Mouse (Mus musculus) heart, postnatal 0 days (tissue): Measurements from ENCODE around the gene Olfr474. TPM values are rescaled to one million over a fixed set of nuclear protein-coding genes. Genes with fewer than 3 reads are reported as not detected.
"Not testable (repeated sequence)": the region's sequence is repeated elsewhere in the genome, so short reads cannot be mapped to it uniquely, and the experiment has no call there.

Experiments used
- ATAC-seq: fragments of 200-750 bp; cut with Nextera tagmentation; 2 replicates; pipeline ENCODE4 v1.8.0; 2017; ENCODE audit warnings: low read depth, moderate number of reproducible peaks, moderate library complexity; ENCODE audit not compliant: insufficient read depth
- DNase-seq: peaks from one replicate; pipeline ENCODE4 v3.0.0-alpha.2; 2016; ENCODE audit warnings: low spot score
- H3K27ac ChIP-seq: fragments of 300-500 bp; sonication (generic); 2 replicates; pipeline ENCODE4 v1.5.1; 2014; ENCODE audit warnings: low read depth, mild to moderate bottlenecking
- H3K27me3 ChIP-seq: fragments of 300-500 bp; sonication (generic); 2 replicates; pipeline ENCODE4 v1.6.1; 2014; ENCODE audit warnings: low read length, mixed read lengths; ENCODE audit not compliant: control insufficient read depth, insufficient read depth
- H3K36me3 ChIP-seq: fragments of 300-500 bp; sonication (generic); replicated peaks from 2 replicates; pipeline ENCODE4 v1.6.1; 2014; ENCODE audit warnings: low read length, mixed read lengths; ENCODE audit not compliant: control insufficient read depth, insufficient read depth
- H3K4me1 ChIP-seq: fragments of 300-500 bp; sonication (generic); 2 replicates; pipeline ENCODE4 v1.6.1; 2014; ENCODE audit warnings: antibody characterized with exemption; ENCODE audit not compliant: control insufficient read depth, insufficient read depth
- H3K4me2 ChIP-seq: fragments of 300-500 bp; sonication (generic); 2 replicates; pipeline ENCODE4 v1.6.1; 2014; ENCODE audit warnings: low read depth, mild to moderate bottlenecking, low read length, moderate library complexity
- H3K4me3 ChIP-seq: fragments of 300-500 bp; sonication (generic); 2 replicates; pipeline ENCODE4 v1.5.1; 2014; ENCODE audit warnings: low read depth, low read length
- H3K9ac ChIP-seq: fragments of 300-500 bp; sonication (generic); replicated peaks from 2 replicates; pipeline ENCODE4 v1.6.1; 2014; ENCODE audit warnings: low read depth, low read length, mixed read lengths
- H3K9me3 ChIP-seq: fragments of 300-500 bp; sonication (generic); replicated peaks from 2 replicates; pipeline ENCODE4 v1.6.1; 2016; ENCODE audit warnings: low read length; ENCODE audit not compliant: control insufficient read depth
- CTCF ChIP-seq: IDR thresholded peaks from 2 replicates; pipeline ENCODE4 v1.5.1; 2016; ENCODE audit warnings: antibody characterized with exemption, control low read depth, low read depth
- EP300 ChIP-seq: IDR thresholded peaks from 2 replicates; pipeline ENCODE4 v1.6.1; 2016; ENCODE audit warnings: antibody characterized with exemption, low read depth
- WGBS: fragments of 180-500 bp; shearing (Covaris S2); extraction: QIAGEN DNeasy Blood & Tissue Kit; methylation state at CpG from one replicate; pipeline ENCODE4 v1.1.7; 2014; 5-methylcytosine and 5-hydroxymethylcytosine counted together
- polyA plus RNA-seq: library from polyadenylated mRNA; unstranded; fragments of >200 nt; fragmentation: Nextera tagmentation; extraction: Ambion mirVana; gene quantifications from 2 replicates; pipeline ENCODE4 v1.2.1, GENCODE M21; 2015
- total RNA-seq: library from RNA; depleted of rRNA; stranded (reverse); fragments of >200 nt; gene quantifications from 2 replicates; pipeline ENCODE4 v1.2.3, GENCODE M21; 2014; ENCODE audit warnings: low replicate concordance; rRNA removed

The Olfr474 gene
- total RNA-seq (not detected in 2 replicates), polyA plus RNA-seq (not detected in 2 replicates)

- 57% methylated on average over 1 of the region's 1 CpGs for WGBS
- no peak for ATAC-seq
These were observed at the start of gene Olfr474 for GRCm38 (mm10) chr7:107954343-107954742. Gene Olfr474 (plus strand): TSS chr7:107954643.

GRCm38 (mm10) chr7:107930146-107930545, 24.3 kb upstream of the Olfr474 start, which contains the start of gene Olfr473:
Gene Olfr473 (plus strand): TSS chr7:107930446.
- no peak for ATAC-seq

More at GRCm38 (mm10) chr7:107954343-107954742, at the start of gene Olfr474:
- DNase-seq: no peak
- Histone ChIP-seq H3K9me3 (no peaks in the 10 kb centered on the region), H3K4me2 (no peak within 1 kb of the TSS), H3K4me1 (no peaks in the 10 kb centered on the region), H3K27me3 (no peaks in the 10 kb centered on the region), H3K9ac (no peak within 1 kb of the TSS), H3K27ac (no peak within 1 kb of the TSS), H3K36me3 (no peaks in the 10 kb centered on the region), H3K4me3 (no peak within 1 kb of the TSS)
- no peak for TF ChIP-seq CTCF
- no peak for TF ChIP-seq EP300

GRCm38 (mm10) chr7:107952539-107952938, 1.9 kb upstream of the Olfr474 start:
- H3K36me3 ChIP-seq, ATAC-seq, H3K4me2 ChIP-seq, H3K4me1 ChIP-seq, H3K4me3 ChIP-seq, H3K27ac ChIP-seq, DNase-seq, H3K27me3 ChIP-seq, H3K9ac ChIP-seq, H3K9me3 ChIP-seq: not testable (repeated sequence)
- WGBS: 87% methylated on average over 12 of the region's 12 CpGs

More at GRCm38 (mm10) chr7:107930146-107930545, 24.3 kb upstream of the Olfr474 start, which contains the start of gene Olfr473:
- H3K27me3 ChIP-seq: no peaks in the 10 kb centered on the region
- 89% methylated on average over 1 of the region's 1 CpGs for WGBS
- no peaks in the 10 kb centered on the region for H3K4me1 ChIP-seq
- TF ChIP-seq EP300 (no peak), CTCF (no peak)
- no peak within 1 kb of the TSS for H3K27ac ChIP-seq
- no peak for DNase-seq
- no peak within 1 kb of the TSS for H3K4me2 ChIP-seq
- no peak within 1 kb of the TSS for H3K9ac ChIP-seq
- H3K4me3 ChIP-seq: no peak within 1 kb of the TSS
- H3K9me3 ChIP-seq: 0 out of 2 replicates have a peak, but pooled peaks cover 5% of the 10 kb centered on the region
- no peaks in the 10 kb centered on the region for H3K36me3 ChIP-seq

GRCm38 (mm10) chr7:107964503-107964902, 10.1 kb downstream of the Olfr474 start, which contains the start of gene Olfr476:
Gene Olfr476 (plus strand): TSS chr7:107964803.
- no peak within 1 kb of the TSS for H3K4me2 ChIP-seq
- no peak within 1 kb of the TSS for H3K9ac ChIP-seq
- H3K36me3 ChIP-seq: no peaks in the 10 kb centered on the region
- H3K9me3 ChIP-seq: no peaks in the 10 kb centered on the region
- no peak for DNase-seq
- no peak within 1 kb of the TSS for H3K27ac ChIP-seq
- no peak within 1 kb of the TSS for H3K4me3 ChIP-seq
- no peaks in the 10 kb centered on the region for H3K4me1 ChIP-seq
- TF ChIP-seq EP300: no peak
- TF ChIP-seq CTCF: no peak
- H3K27me3 ChIP-seq: no peaks in the 10 kb centered on the region
- ATAC-seq: no peak
- WGBS: 32% methylated on average over 1 of the region's 1 CpGs

GRCm38 (mm10) chr7:107986393-107986792, 31.9 kb downstream of the Olfr474 start, which contains the start of gene Olfr477:
Gene Olfr477 (plus strand): TSS chr7:107986693.
- 59% methylated on average over 2 of the region's 2 CpGs for WGBS
- H3K9me3 ChIP-seq: no peaks in the 10 kb centered on the region
- H3K27ac ChIP-seq: no peak within 1 kb of the TSS
- ATAC-seq (no peak), DNase-seq (no peak)
- no peaks in the 10 kb centered on the region for H3K36me3 ChIP-seq
- TF ChIP-seq EP300 (no peak), CTCF (no peak)
- no peaks in the 10 kb centered on the region for H3K27me3 ChIP-seq
- H3K4me1 ChIP-seq: no peaks in the 10 kb centered on the region
- H3K4me2 ChIP-seq: no peak within 1 kb of the TSS
- no peak within 1 kb of the TSS for H3K9ac ChIP-seq
- H3K4me3 ChIP-seq: no peak within 1 kb of the TSS

Other genes with a start within 250 kb of the Olfr474 start
- gene Cyb5r2, start 196.6 kb upstream of the Olfr474 start, total RNA-seq: not detected in 2 replicates
- gene Cyb5r2, start 196.6 kb upstream of the Olfr474 start, polyA plus RNA-seq: 1.0 TPM in 2 replicates
- gene Ovch2, start 153.4 kb upstream of the Olfr474 start, total RNA-seq: not detected in 2 replicates
- not detected in 2 replicates for gene Ovch2, start 153.4 kb upstream of the Olfr474 start, polyA plus RNA-seq
- not detected in 2 replicates for gene Olfr467, start 142.4 kb upstream of the Olfr474 start, total RNA-seq
- gene Olfr467, start 142.4 kb upstream of the Olfr474 start, polyA plus RNA-seq: not detected in 2 replicates
- gene Olfr469, start 129.1 kb upstream of the Olfr474 start, total RNA-seq: not detected in 2 replicates
- gene Olfr469, start 129.1 kb upstream of the Olfr474 start, polyA plus RNA-seq: not detected in 2 replicates
- gene Olfr470, start 107.2 kb upstream of the Olfr474 start, total RNA-seq: not detected in 2 replicates
- gene Olfr470, start 107.2 kb upstream of the Olfr474 start, polyA plus RNA-seq: not detected in 2 replicates
- gene Olfr472, start 56.7 kb upstream of the Olfr474 start, total RNA-seq: not detected in 2 replicates
- gene Olfr472, start 56.7 kb upstream of the Olfr474 start, polyA plus RNA-seq: not detected in 2 replicates
- gene Olfr473, start 24.2 kb upstream of the Olfr474 start, total RNA-seq: not detected in 2 replicates
- gene Olfr473, start 24.2 kb upstream of the Olfr474 start, polyA plus RNA-seq: not detected in 2 replicates
- gene Olfr476, start 10.2 kb downstream of the Olfr474 start, total RNA-seq: not detected in 2 replicates
- gene Olfr476, start 10.2 kb downstream of the Olfr474 start, polyA plus RNA-seq: not detected in 2 replicates
- gene Olfr477, start 32.0 kb downstream of the Olfr474 start, total RNA-seq: not detected in 2 replicates
- not detected in 2 replicates for gene Olfr477, start 32.0 kb downstream of the Olfr474 start, polyA plus RNA-seq
- not detected in 2 replicates for gene Olfr478, start 79.3 kb downstream of the Olfr474 start, total RNA-seq
- gene Olfr478, start 79.3 kb downstream of the Olfr474 start, polyA plus RNA-seq: not detected in 2 replicates
- not detected in 2 replicates for gene Olfr479, start 96.0 kb downstream of the Olfr474 start, total RNA-seq
- not detected in 2 replicates for gene Olfr479, start 96.0 kb downstream of the Olfr474 start, polyA plus RNA-seq
- not detected in 2 replicates for gene Olfr480, start 112.7 kb downstream of the Olfr474 start, total RNA-seq
- not detected in 2 replicates for gene Olfr480, start 112.7 kb downstream of the Olfr474 start, polyA plus RNA-seq
- gene Olfr481, start 125.2 kb downstream of the Olfr474 start, total RNA-seq: not detected in 2 replicates
- not detected in 2 replicates for gene Olfr481, start 125.2 kb downstream of the Olfr474 start, polyA plus RNA-seq
- gene Olfr482, start 142.9 kb downstream of the Olfr474 start, total RNA-seq: not detected in 2 replicates
- 0.05 TPM in 1 of 2 replicates, not detected in the other for gene Olfr482, start 142.9 kb downstream of the Olfr474 start, polyA plus RNA-seq
- not detected in 2 replicates for gene Olfr483, start 146.2 kb downstream of the Olfr474 start, total RNA-seq
- not detected in 2 replicates for gene Olfr483, start 146.2 kb downstream of the Olfr474 start, polyA plus RNA-seq
- gene Olfr484, start 172.8 kb downstream of the Olfr474 start, total RNA-seq: not detected in 2 replicates
- gene Olfr484, start 172.8 kb downstream of the Olfr474 start, polyA plus RNA-seq: not detected in 2 replicates
- not detected in 2 replicates for gene Olfr485, start 205.2 kb downstream of the Olfr474 start, total RNA-seq
- gene Olfr485, start 205.2 kb downstream of the Olfr474 start, polyA plus RNA-seq: not detected in 2 replicates
- not detected in 2 replicates for gene Olfr486, start 218.1 kb downstream of the Olfr474 start, total RNA-seq
- gene Olfr486, start 218.1 kb downstream of the Olfr474 start, polyA plus RNA-seq: not detected in 2 replicates